Mouse (Mus musculus) Patski (cell line): ENCODE measurements around the gene Tmem45b. TPM values are rescaled to one million over a fixed set of nuclear protein-coding genes. Genes with fewer than 3 reads are reported as not detected.
"Not testable (repeated sequence)": the region's sequence is repeated elsewhere in the genome, so short reads cannot be mapped to it uniquely, and the experiment has no call there.

Experiments
- ATAC-seq: fragments of 100-300 bp; one replicate; pipeline ENCODE4 v1.8.0; 2021
- CTCF ChIA-PET: fragments of 350-600 bp; sonication (Branson Sonifier 250); formaldehyde crosslinking; loops from one replicate; lab custom pipeline; 2022; ENCODE audit warnings: inconsistent platforms; lab: Charles Lee
- POLR2A ChIA-PET: fragments of 350-600 bp; sonication (Branson Sonifier 250); formaldehyde crosslinking; loops from one replicate; lab custom pipeline; 2022; ENCODE audit warnings: antibody characterized with exemption, inconsistent platforms; lab: Charles Lee
- DNase-seq: peaks from one replicate; pipeline ENCODE4 v3.0.0-alpha.2; 2011; ENCODE audit warnings: low read depth, low spot score
- H3K27me3 ChIP-seq: fragments of 371-371 bp; one replicate; pipeline ENCODE4 v1.5.1; 2021
- CTCF ChIP-seq: fragments of 100-300 bp; IDR thresholded peaks from one replicate; pipeline ENCODE4 v1.5.1; 2021
- in situ Hi-C: fragments of 300-500 bp; cut with MboI; formaldehyde crosslinking; loops from 3 replicates; pipeline ENCODE4 v1.11.1; 2018; ENCODE audit warnings: low pct_unique_long_range_greater_than_20kb, mixed read lengths
- polyA plus RNA-seq: library from polyadenylated mRNA; unstranded; gene quantifications from one replicate; pipeline ENCODE4 v1.2.3, GENCODE M21; 2021

Tmem45b gene
- polyA plus RNA-seq: not detected

- peaks cover 27% of the 10 kb centered on the region for H3K27me3 ChIP-seq
- ChIA-PET CTCF (no interaction called here), POLR2A (no interaction called here)
- DNase-seq: no peak
- ATAC-seq: no peak
- TF ChIP-seq CTCF: no peak
- in situ Hi-C loops: no loop called here
Measured at GRCm38 (mm10) chr9:31463692-31464474, at the start of gene Tmem45b. Gene Tmem45b (minus strand): TSS chr9:31464462.

GRCm38 (mm10) chr9:31508189-31508588, 43.9 kb upstream of the Tmem45b start:
- DNase-seq: no peak
- H3K27me3 ChIP-seq: peaks cover 14% of the 10 kb centered on the region
- ChIA-PET CTCF (no interaction called here), POLR2A (no interaction called here)
- no peak for ATAC-seq
- no peak for TF ChIP-seq CTCF
- in situ Hi-C loops: no loop called here

GRCm38 (mm10) chr9:31501221-31501620, 37.0 kb upstream of the Tmem45b start:
- CTCF ChIA-PET, POLR2A ChIA-PET, DNase-seq, in situ Hi-C loops, ATAC-seq, H3K27me3 ChIP-seq: not testable (repeated sequence)

- POLR2A ChIA-PET: no interaction called here
- no peak for ATAC-seq
- no peak for TF ChIP-seq CTCF
- H3K27me3 ChIP-seq: peaks cover 27% of the 10 kb centered on the region
- DNase-seq: no peak
- CTCF ChIA-PET: no interaction called here
- in situ Hi-C loops: no loop called here
Measured at GRCm38 (mm10) chr9:31463190-31463589, 1.1 kb downstream of the Tmem45b start.

GRCm38 (mm10) chr9:31454356-31454755, 9.9 kb downstream of the Tmem45b start:
- ChIA-PET CTCF (no interaction called here), POLR2A (no interaction called here)
- ATAC-seq (no peak), DNase-seq (no peak)
- H3K27me3 ChIP-seq: peaks cover 1% of the 10 kb centered on the region
- TF ChIP-seq CTCF: no peak
- in situ Hi-C loops: no loop called here

- peaks cover 9% of the 10 kb centered on the region for H3K27me3 ChIP-seq
- in situ Hi-C loops: no loop called here
- CTCF ChIA-PET: no interaction called here
- POLR2A ChIA-PET: no interaction called here
- DNase-seq (no peak), ATAC-seq (no peak)
- no peak for TF ChIP-seq CTCF
Measured at GRCm38 (mm10) chr9:31452166-31452565, 12.1 kb downstream of the Tmem45b start.

- POLR2A ChIA-PET: no interaction called here
- peaks cover 25% of the 10 kb centered on the region for H3K27me3 ChIP-seq
- CTCF ChIA-PET: interaction anchor here (1.5 kb wide), 1 partner anchor 9 kb away, joined by 4 read pairs; no protein-coding TSS in a partner anchor
- ATAC-seq: no peak
- no peak for DNase-seq
- TF ChIP-seq CTCF: no peak
- in situ Hi-C loops: no loop called here
Measured at GRCm38 (mm10) chr9:31449145-31449772, 15.0 kb downstream of the Tmem45b start.

- peaks cover 23% of the 10 kb centered on the region for H3K27me3 ChIP-seq
- ChIA-PET CTCF (no interaction called here), POLR2A (no interaction called here)
- TF ChIP-seq CTCF: no peak
- DNase-seq (no peak), ATAC-seq (no peak)
- in situ Hi-C loops: no loop called here
Measured at GRCm38 (mm10) chr9:31444236-31444635, 20.0 kb downstream of the Tmem45b start.

- POLR2A ChIA-PET: no interaction called here
- no peak for TF ChIP-seq CTCF
- in situ Hi-C loops: no loop called here
- ATAC-seq (no peak), DNase-seq (no peak)
- CTCF ChIA-PET: no interaction called here
- peaks cover 16% of the 10 kb centered on the region for H3K27me3 ChIP-seq
Measured at GRCm38 (mm10) chr9:31441487-31441886, 22.8 kb downstream of the Tmem45b start.

- in situ Hi-C loops: no loop called here
- ChIA-PET POLR2A (no interaction called here), CTCF (interaction anchor here (1.2 to 1.4 kb wide), 2 partner anchors 9 to 102 kb away, joined by 3 to 4 read pairs; no protein-coding TSS in a partner anchor)
- DNase-seq (no peak), ATAC-seq (no peak)
- no peak for TF ChIP-seq CTCF
- peaks cover 8% of the 10 kb centered on the region for H3K27me3 ChIP-seq
Measured at GRCm38 (mm10) chr9:31440366-31440765, 23.9 kb downstream of the Tmem45b start.

- CTCF ChIA-PET: interaction anchor here (1.4 kb wide), 1 partner anchor 10 kb away, joined by 4 read pairs; no protein-coding TSS in a partner anchor
- no peak for TF ChIP-seq CTCF
- POLR2A ChIA-PET: interaction anchor here (0.6 kb wide), 1 partner anchor 26 kb away, joined by 3 read pairs; no protein-coding TSS in a partner anchor
- H3K27me3 ChIP-seq: no peaks in the 10 kb centered on the region
- no peak for ATAC-seq
- in situ Hi-C loops: no loop called here
- DNase-seq: no peak
Measured at GRCm38 (mm10) chr9:31439341-31439740, 24.9 kb downstream of the Tmem45b start.
